Mouse (Mus musculus) MEL (cell line): ENCODE data around the gene Ap5z1. TPM values are rescaled to one million over a fixed set of nuclear protein-coding genes. Genes with fewer than 3 reads are reported as not detected.
A peak's percentile ranks its signal among the peaks of the same experiment; 100 is the strongest.

Experiments used
- DNase-seq: peaks from one replicate; pipeline ENCODE4 v3.0.0; 2011; ENCODE audit warnings: low read depth, low spot score
- H3K27ac ChIP-seq: 2 replicates; pipeline ENCODE4 v1.5.1; 2012; ENCODE audit warnings: low read depth, mild to moderate bottlenecking, control low read depth, low read length, moderate library complexity; ENCODE audit not compliant: control insufficient read depth
- H3K27me3 ChIP-seq, 2 experiments: fragments of 150-350 bp in 1 of 2; sonication (generic) in 1 of 2; 2 replicates each; pipeline ENCODE4 v1.6.1; 2012; ENCODE audit warnings: low read length in 2 of 2, mild to moderate bottlenecking in 2 of 2, improper control_type of control experiment in 1 of 2, moderate library complexity in 1 of 2; ENCODE audit not compliant: insufficient read depth in 2 of 2, control insufficient read depth in 1 of 2
- H3K36me3 ChIP-seq, 2 experiments: 2 replicates each; pipeline ENCODE4 v1.6.1; 2012 to 2014; ENCODE audit warnings: low read length in 2 of 2, improper control_type of control experiment in 1 of 2, inconsistent platforms in 1 of 2, mild to moderate bottlenecking in 1 of 2; ENCODE audit not compliant: insufficient read depth in 2 of 2, control insufficient read depth in 1 of 2
- H3K4me1 ChIP-seq, 2 experiments: fragments of 150-350 bp in 1 of 2; sonication (generic) in 1 of 2; 2 replicates each; pipeline ENCODE4 v1.6.1; 2012; ENCODE audit warnings: low read length in 2 of 2, improper control_type of control experiment in 1 of 2, mild to moderate bottlenecking in 1 of 2; ENCODE audit not compliant: insufficient read depth in 2 of 2, control insufficient read depth in 1 of 2
- H3K4me3 ChIP-seq, 2 experiments: fragments of 150-350 bp in 1 of 2; sonication (generic) in 1 of 2; 2 replicates each; pipeline ENCODE4 v1.5.1; 2012; ENCODE audit warnings: low read depth in 2 of 2, low read length in 2 of 2, mild to moderate bottlenecking in 2 of 2, moderate library complexity in 2 of 2, control low read depth in 1 of 2, improper control_type of control experiment in 1 of 2; ENCODE audit not compliant: control insufficient read depth in 1 of 2, insufficient read depth in 1 of 2
- H3K79me2 ChIP-seq: 2 replicates; pipeline ENCODE4 v1.6.1; 2012; ENCODE audit warnings: mild to moderate bottlenecking, low read length, moderate library complexity; ENCODE audit not compliant: control insufficient read depth, poor library complexity, insufficient read depth
- H3K9ac ChIP-seq: 2 replicates; pipeline ENCODE4 v1.6.1; 2012; ENCODE audit warnings: low read depth, mild to moderate bottlenecking, control low read depth, low read length, moderate library complexity; ENCODE audit not compliant: control insufficient read depth, poor library complexity, severe bottlenecking
- H3K9me3 ChIP-seq: fragments of 150-350 bp; sonication (generic); replicated peaks from 2 replicates; pipeline ENCODE4 v1.6.1; 2012; ENCODE audit warnings: mild to moderate bottlenecking, low read length, improper control_type of control experiment, moderate library complexity; ENCODE audit not compliant: insufficient read depth
- CTCF ChIP-seq, 3 experiments: IDR thresholded peaks in 2 of 3; conservative IDR thresholded peaks in 1 of 3; 2 replicates each; pipeline ENCODE4 v1.5.1; 2011 to 2012; ENCODE audit warnings: low read length in 3 of 3, low read depth in 2 of 3, mild to moderate bottlenecking in 2 of 3, improper control_type of control experiment in 1 of 3, inconsistent platforms in 1 of 3, mixed read lengths in 1 of 3, moderate library complexity in 1 of 3; ENCODE audit not compliant: control insufficient read depth in 1 of 3, insufficient read depth in 1 of 3, poor library complexity in 1 of 3, severe bottlenecking in 1 of 3
- E2F4 ChIP-seq: IDR thresholded peaks from 2 replicates; pipeline ENCODE4 v1.6.1; 2011; ENCODE audit warnings: low read depth, low read length, improper control_type of control experiment, borderline replicate concordance
- ELF1 ChIP-seq: IDR thresholded peaks from 2 replicates; pipeline ENCODE4 v1.6.1; 2014; ENCODE audit warnings: low read depth, mild to moderate bottlenecking, inconsistent platforms, low read length, improper control_type of control experiment, moderate library complexity
- EP300 ChIP-seq, 2 experiments: IDR thresholded peaks; 2 replicates each; pipeline ENCODE4 v1.6.1; 2011; ENCODE audit warnings: improper control_type of control experiment in 2 of 2, low read length in 2 of 2, low read depth in 1 of 2, mild to moderate bottlenecking in 1 of 2
- GABPA ChIP-seq: IDR thresholded peaks from 2 replicates; pipeline ENCODE4 v1.6.1; 2012; ENCODE audit warnings: low read depth, mild to moderate bottlenecking, inconsistent platforms, low read length, improper control_type of control experiment, moderate library complexity
- GATA1 ChIP-seq: IDR thresholded peaks from 2 replicates; pipeline ENCODE4 v1.6.1; 2011; ENCODE audit warnings: low read depth, low read length, improper control_type of control experiment
- HCFC1 ChIP-seq: IDR thresholded peaks from 2 replicates; pipeline ENCODE4 v1.6.1; 2012; ENCODE audit warnings: low read depth, mild to moderate bottlenecking, inconsistent platforms, low read length, improper control_type of control experiment, moderate library complexity
- JUND ChIP-seq: IDR thresholded peaks from 2 replicates; pipeline ENCODE4 v1.6.1; 2011; ENCODE audit warnings: low read depth, mild to moderate bottlenecking, improper control_type of control experiment, low read length
- KAT2A ChIP-seq: conservative IDR thresholded peaks from 2 replicates; pipeline ENCODE4 v1.6.1; 2012; ENCODE audit warnings: low read depth, low read length, improper control_type of control experiment, inconsistent platforms
- MEF2A ChIP-seq: IDR thresholded peaks from 2 replicates; pipeline ENCODE4 v1.6.1; 2014; ENCODE audit warnings: low read depth, mild to moderate bottlenecking, inconsistent platforms, low read length, improper control_type of control experiment; ENCODE audit not compliant: poor library complexity, insufficient replicate concordance, severe bottlenecking; ENCODE audit errors: extremely low read depth
- MXI1 ChIP-seq: IDR thresholded peaks from 2 replicates; pipeline ENCODE4 v1.6.1; 2011; ENCODE audit warnings: mild to moderate bottlenecking, low read depth, low read length, improper control_type of control experiment
- MYB ChIP-seq: IDR thresholded peaks from 2 replicates; pipeline ENCODE4 v1.6.1; 2011; ENCODE audit warnings: mild to moderate bottlenecking, low read depth, low read length, improper control_type of control experiment
- NELFE ChIP-seq: IDR thresholded peaks from 2 replicates; pipeline ENCODE4 v1.6.1; 2011; ENCODE audit warnings: low read depth, low read length, improper control_type of control experiment
- POLR2A ChIP-seq, 2 experiments: IDR thresholded peaks; 2 replicates each; pipeline ENCODE4 v1.6.1; 2011 to 2012; ENCODE audit warnings: low read length in 2 of 2, mild to moderate bottlenecking in 2 of 2, control low read depth in 1 of 2, improper control_type of control experiment in 1 of 2, low read depth in 1 of 2, moderate library complexity in 1 of 2; ENCODE audit not compliant: control insufficient read depth in 1 of 2, insufficient read depth in 1 of 2, poor library complexity in 1 of 2
- RAD21 ChIP-seq: IDR thresholded peaks from 2 replicates; pipeline ENCODE4 v1.6.1; 2011; ENCODE audit warnings: mild to moderate bottlenecking, low read depth, low read length, improper control_type of control experiment
- SMC3 ChIP-seq: IDR thresholded peaks from 2 replicates; pipeline ENCODE4 v1.6.1; 2011; ENCODE audit warnings: low read depth, low read length, improper control_type of control experiment
- TBP ChIP-seq: IDR thresholded peaks from 2 replicates; pipeline ENCODE4 v1.8.0; 2011; ENCODE audit warnings: low read depth, low read length, improper control_type of control experiment
- UBTF ChIP-seq: IDR thresholded peaks from 2 replicates; pipeline ENCODE4 v1.6.1; 2012; ENCODE audit warnings: low read depth, mild to moderate bottlenecking, inconsistent platforms, low read length, improper control_type of control experiment, moderate library complexity, borderline replicate concordance; ENCODE audit not compliant: insufficient read depth
- USF1 ChIP-seq: IDR thresholded peaks from 2 replicates; pipeline ENCODE4 v1.6.1; 2014; ENCODE audit warnings: low read depth, mild to moderate bottlenecking, inconsistent platforms, low read length, improper control_type of control experiment, moderate library complexity
- USF2 ChIP-seq, 2 experiments: IDR thresholded peaks; 2 replicates each; pipeline ENCODE4 v1.6.1; 2011 to 2012; ENCODE audit warnings: improper control_type of control experiment in 2 of 2, low read length in 2 of 2, borderline replicate concordance in 1 of 2, inconsistent platforms in 1 of 2, low read depth in 1 of 2, mild to moderate bottlenecking in 1 of 2; ENCODE audit not compliant: insufficient read depth in 1 of 2
- ZC3H11A ChIP-seq: IDR thresholded peaks from 2 replicates; pipeline ENCODE4 v1.6.1; 2012; ENCODE audit warnings: low read depth, mild to moderate bottlenecking, inconsistent platforms, low read length, improper control_type of control experiment
- ZMIZ1 ChIP-seq: IDR thresholded peaks from 2 replicates; pipeline ENCODE4 v1.6.1; 2012; ENCODE audit warnings: low read depth, mild to moderate bottlenecking, inconsistent platforms, low read length, improper control_type of control experiment, moderate library complexity
- ZNF384 ChIP-seq: IDR thresholded peaks from 2 replicates; pipeline ENCODE4 v1.6.1; 2012; ENCODE audit warnings: low read depth, mild to moderate bottlenecking, inconsistent platforms, low read length, improper control_type of control experiment
- polyA plus RNA-seq, 2 experiments: library from polyadenylated mRNA; stranded (reverse) in 1 of 2; unstranded in 1 of 2; fragments of >175 nt in 1 of 2; fragments of >200 nt in 1 of 2; gene quantifications; 2 replicates each; pipeline versions ENCODE4 v1.2.1 to v1.2.4; 2012; ENCODE audit warnings: low replicate concordance in 2 of 2, low read depth in 1 of 2; ENCODE audit not compliant: insufficient read length in 2 of 2, insufficient read depth in 1 of 2, missing spikeins in 1 of 2
- total RNA-seq: library from RNA; depleted of rRNA; stranded (reverse); fragments of 300-350 nt; gene quantifications from 2 replicates; pipeline ENCODE4 v1.2.3, GENCODE M21; 2012

The Ap5z1 gene
- total and polyA plus RNA-seq, 3 experiments = 4.4 to 13.5 TPM; not detected in 1

- no peak for TF ChIP-seq GATA1
- no peak for TF ChIP-seq GABPA
- TF ChIP-seq E2F4 = no peak
- no peak for TF ChIP-seq ZNF384
- peak; percentile 87 to 98 (median 90) for TF ChIP-seq CTCF (IDR thresholded peaks at IDR 0.05 in 2 of 3, conservative IDR thresholded peaks at IDR 0.05 in 1 of 3; ENCODE audit: control insufficient read depth in 1 of 3, insufficient read depth in 1 of 3, low read depth in 2 of 3, low read length in 3 of 3, poor library complexity in 1 of 3, severe bottlenecking in 1 of 3)
- no peak for TF ChIP-seq HCFC1
- no peak for TF ChIP-seq USF1
- TF ChIP-seq USF2 (IDR thresholded peaks at IDR 0.05; ENCODE audit: borderline replicate concordance in 1 of 2, insufficient read depth in 1 of 2, low read depth in 1 of 2, low read length in 2 of 2) = no peak
- no peak for TF ChIP-seq EP300 (IDR thresholded peaks at IDR 0.05; ENCODE audit: low read depth in 1 of 2, low read length in 2 of 2)
- TF ChIP-seq UBTF = no peak
- TF ChIP-seq TBP = no peak
These were observed 15.2 kb downstream of the Ap5z1 start (continued) for GRCm38 (mm10) chr5:142478829-142479435.

- no peaks in the 10 kb centered on the region for H3K27me3 ChIP-seq
- H3K27ac ChIP-seq = no peak overlapping the region
- H3K4me3 ChIP-seq = no peak overlapping the region
- H3K36me3 ChIP-seq = no peaks in the 10 kb centered on the region
- H3K79me2 ChIP-seq = no peaks in the 10 kb centered on the region
- no peaks in the 10 kb centered on the region for H3K9me3 ChIP-seq
- peak; percentile 80 for DNase-seq
- peak; percentile 52 for TF ChIP-seq SMC3
- no peak for TF ChIP-seq ZMIZ1
- TF ChIP-seq CTCF (IDR thresholded peaks at IDR 0.05 in 2 of 3, conservative IDR thresholded peaks at IDR 0.05 in 1 of 3; ENCODE audit: control insufficient read depth in 1 of 3, insufficient read depth in 1 of 3, low read depth in 2 of 3, low read length in 3 of 3, poor library complexity in 1 of 3, severe bottlenecking in 1 of 3) = peak; percentile 77 to 94 (median 84)
- peak; percentile 50 for TF ChIP-seq RAD21
- no peaks in the 10 kb centered on the region for H3K4me1 ChIP-seq
- no peak overlapping the region for H3K9ac ChIP-seq
These were observed 18.8 kb downstream of the Ap5z1 start for GRCm38 (mm10) chr5:142482512-142482911.

- no peak for DNase-seq
- Histone ChIP-seq H3K27ac (no peak overlapping the region), H3K79me2 (no peaks in the 10 kb centered on the region), H3K4me1 (no peaks in the 10 kb centered on the region), H3K9me3 (no peaks in the 10 kb centered on the region), H3K9ac (no peak overlapping the region), H3K36me3 (no peaks in the 10 kb centered on the region), H3K27me3 (no peaks in the 10 kb centered on the region), H3K4me3 (no peak overlapping the region)
- no peak for TF ChIP-seq HCFC1
- no peak for TF ChIP-seq E2F4
- TF ChIP-seq POLR2A (IDR thresholded peaks at IDR 0.05; ENCODE audit: control insufficient read depth in 1 of 2, insufficient read depth in 1 of 2, low read depth in 1 of 2, low read length in 2 of 2, poor library complexity in 1 of 2) = no peak
- no peak for TF ChIP-seq MEF2A
- TF ChIP-seq CTCF (IDR thresholded peaks at IDR 0.05 in 2 of 3, conservative IDR thresholded peaks at IDR 0.05 in 1 of 3; ENCODE audit: control insufficient read depth in 1 of 3, insufficient read depth in 1 of 3, low read depth in 2 of 3, low read length in 3 of 3, poor library complexity in 1 of 3, severe bottlenecking in 1 of 3) = no peak
- TF ChIP-seq JUND = no peak
- no peak for TF ChIP-seq MXI1
- TF ChIP-seq MYB = no peak
- TF ChIP-seq KAT2A = no peak
- TF ChIP-seq GABPA = no peak
- no peak for TF ChIP-seq TBP
- TF ChIP-seq NELFE = no peak
- TF ChIP-seq ZC3H11A = no peak
- TF ChIP-seq ELF1 = no peak
These were observed 19.8 kb downstream of the Ap5z1 start for GRCm38 (mm10) chr5:142483581-142483980.
